Mouse (Mus musculus) embryo, embryonic 11 days (tissue): ENCODE data around the gene Ralgapb.

Source experiments
- DNase-seq: peaks from one replicate; pipeline ENCODE4 v3.0.0-alpha.2; 2015

Gene Ralgapb

GRCm38 (mm10) chr2:158519800-158520199, 110.2 kb downstream of the Ralgapb start:
- DNase-seq, result no peak

DNA sequence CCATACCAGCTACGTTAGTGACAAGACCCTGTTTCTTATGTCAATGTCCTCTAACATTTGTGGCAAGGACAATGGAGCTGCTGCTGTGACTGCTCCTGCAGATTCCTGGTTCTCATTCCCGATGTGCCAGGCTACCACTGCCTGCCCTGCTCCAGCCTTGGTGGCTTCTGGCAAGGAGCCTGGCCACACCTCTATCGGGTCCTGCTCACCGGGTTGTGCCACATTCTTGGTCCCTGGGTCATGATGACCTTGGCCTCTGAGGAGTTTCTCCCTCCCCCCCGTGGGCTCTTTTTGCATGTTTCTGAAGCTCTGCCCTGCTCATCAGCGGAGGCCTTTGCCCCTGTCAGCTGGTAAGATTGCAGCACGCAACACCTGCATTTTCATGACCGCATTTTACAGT, 113.4 kb downstream of the Ralgapb start:
- DNase-seq, result no peak

DNA sequence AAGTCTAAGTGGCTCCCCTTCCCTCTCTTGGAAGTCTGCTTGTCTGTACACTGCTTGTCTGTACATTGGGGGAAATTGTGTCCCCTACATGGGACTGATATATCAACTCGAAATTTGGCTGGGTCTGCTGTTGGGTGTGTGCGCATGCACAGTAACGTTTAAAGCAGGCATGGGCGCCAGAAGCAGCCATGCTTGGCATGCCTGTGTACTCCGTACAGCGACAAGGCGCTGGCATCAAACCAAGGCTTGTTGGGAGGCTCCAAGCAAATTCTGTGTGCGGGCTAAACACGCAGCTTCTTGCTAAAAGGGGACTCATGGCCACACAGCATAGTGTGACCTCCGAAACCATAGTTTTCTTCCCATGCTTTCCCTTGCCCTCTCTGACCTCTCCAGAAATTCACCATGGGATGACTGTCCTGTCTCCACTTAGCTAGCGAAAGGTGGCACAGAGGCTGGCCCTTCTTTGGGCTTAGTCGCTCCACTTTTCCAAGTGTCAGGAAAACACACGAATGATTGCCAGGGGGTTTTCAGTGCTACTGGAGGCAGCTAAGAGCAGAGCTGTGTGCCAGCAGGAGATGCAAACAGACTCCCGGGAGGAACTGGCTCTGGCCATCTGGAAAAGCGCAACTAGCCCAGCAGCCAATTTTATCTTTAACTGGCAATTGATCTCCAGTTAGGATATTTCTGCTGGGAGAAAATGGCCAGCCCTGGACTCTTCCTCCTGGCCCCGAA, 114.6 kb downstream of the Ralgapb start:
- DNase-seq, result no peak

DNA sequence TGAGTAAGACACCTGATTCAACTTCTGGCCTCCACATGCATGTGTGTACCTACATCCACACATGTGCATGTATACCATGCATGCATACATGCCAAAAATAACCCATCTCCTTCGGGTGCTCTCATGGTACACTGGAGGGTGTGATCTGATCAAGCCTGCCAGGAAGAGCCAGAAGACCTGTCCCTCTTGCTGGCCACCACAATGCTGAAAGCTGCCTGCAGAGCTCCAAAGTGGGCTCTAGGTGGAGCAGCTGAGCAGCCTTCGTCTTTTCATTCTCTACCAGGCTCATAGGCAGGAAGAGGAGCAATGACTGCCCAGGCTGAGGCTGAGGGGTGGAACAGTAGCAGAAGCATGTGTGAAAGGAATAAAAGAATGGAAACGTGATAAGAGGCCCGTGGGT, 124.4 kb downstream of the Ralgapb start:
- DNase-seq, result peak; percentile 75

- no peak for DNase-seq
Measured at GRCm38 (mm10) chr2:158534559-158534958, 124.9 kb downstream of the Ralgapb start.

- peak; percentile 59 for DNase-seq
Measured at GRCm38 (mm10) chr2:158539433-158540305, 130.0 kb downstream of the Ralgapb start.

DNA sequence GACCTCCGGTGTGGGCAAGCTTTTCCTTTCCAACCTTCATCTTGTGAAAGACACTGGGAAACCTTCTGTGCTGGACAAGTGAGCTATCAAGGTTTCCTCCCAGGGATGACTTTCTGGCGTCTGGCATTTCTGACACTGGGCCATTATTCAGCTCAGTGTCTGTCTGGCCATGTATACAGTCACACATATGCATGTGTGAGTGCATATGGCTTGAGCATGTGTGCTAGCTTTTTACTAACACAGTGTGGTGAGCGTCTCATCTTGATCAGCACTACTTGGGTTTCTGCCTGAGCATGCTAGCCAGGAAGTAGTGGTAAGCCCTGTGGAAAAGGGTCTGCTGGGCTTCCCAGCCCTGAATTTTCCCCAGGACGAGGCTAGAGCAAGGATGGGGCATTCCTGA, 131.6 kb downstream of the Ralgapb start:
- DNase-seq, result no peak

DNA sequence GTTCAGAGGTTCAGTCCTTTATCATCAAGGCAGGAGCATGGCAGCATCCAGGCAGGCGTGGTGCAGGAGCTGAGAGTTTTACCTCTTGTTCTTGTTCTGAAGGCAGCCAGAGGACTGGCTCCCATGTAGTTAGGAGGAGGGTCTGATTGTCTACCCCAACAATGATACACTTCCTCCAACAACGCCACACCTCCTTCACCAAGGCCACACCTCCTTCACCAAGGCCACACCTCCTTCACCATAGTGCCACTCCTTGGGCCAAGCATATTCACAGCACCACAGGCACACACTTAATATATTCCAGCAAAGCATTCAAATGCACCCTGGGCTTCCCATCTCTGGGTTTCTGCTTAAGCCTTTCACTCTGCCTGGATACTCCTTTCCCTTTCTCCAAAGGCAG, 135.6 kb downstream of the Ralgapb start:
- no peak for DNase-seq

GRCm38 (mm10) chr2:158546751-158547150, 137.1 kb downstream of the Ralgapb start:
- DNase-seq, result peak; percentile 91
